Mouse (Mus musculus) hindbrain, embryonic 13.5 days (tissue): ENCODE results near the gene Il21r. TPM values are rescaled to one million over a fixed set of nuclear protein-coding genes. Genes with fewer than 3 reads are reported as not detected.

Experiments used
- ATAC-seq: fragments of 200-750 bp; cut with Nextera tagmentation; 2 replicates; pipeline ENCODE4 v1.8.0; 2017; ENCODE audit warnings: moderate TSS enrichment; ENCODE audit not compliant: low FRiP score
- H3K27ac ChIP-seq: fragments of 300-500 bp; sonication (generic); 2 replicates; pipeline ENCODE4 v1.5.1; 2015; ENCODE audit warnings: inconsistent platforms, mild to moderate bottlenecking, moderate library complexity
- H3K27me3 ChIP-seq: fragments of 300-500 bp; sonication (generic); 2 replicates; pipeline ENCODE4 v1.6.1; 2015; ENCODE audit warnings: mild to moderate bottlenecking, inconsistent platforms
- H3K36me3 ChIP-seq: fragments of 300-500 bp; sonication (generic); 2 replicates; pipeline ENCODE4 v1.6.1; 2015; ENCODE audit warnings: mild to moderate bottlenecking, inconsistent platforms
- H3K4me1 ChIP-seq: fragments of 300-500 bp; sonication (generic); replicated peaks from 2 replicates; pipeline ENCODE4 v1.6.1; 2015; ENCODE audit warnings: inconsistent platforms
- H3K4me2 ChIP-seq: fragments of 300-500 bp; sonication (generic); 2 replicates; pipeline ENCODE4 v1.6.1; 2015; ENCODE audit warnings: inconsistent platforms, mild to moderate bottlenecking, moderate library complexity
- H3K4me3 ChIP-seq: fragments of 300-500 bp; sonication (generic); 2 replicates; pipeline ENCODE4 v1.5.1; 2015; ENCODE audit warnings: mild to moderate bottlenecking, inconsistent platforms
- H3K9ac ChIP-seq: fragments of 300-500 bp; sonication (generic); 2 replicates; pipeline ENCODE4 v1.6.1; 2015; ENCODE audit warnings: mild to moderate bottlenecking, inconsistent platforms
- H3K9me3 ChIP-seq: fragments of 300-500 bp; sonication (generic); 2 replicates; pipeline ENCODE4 v1.6.1; 2016; ENCODE audit warnings: inconsistent platforms
- WGBS: fragments of 180-500 bp; shearing (Covaris S2); methylation state at CpG from one replicate; pipeline ENCODE4 v1.1.7; 2015; 5-methylcytosine and 5-hydroxymethylcytosine counted together
- polyA plus RNA-seq: library from polyadenylated mRNA; unstranded; fragments of >200 nt; fragmentation: Nextera tagmentation; extraction: Ambion mirVana; gene quantifications from 2 replicates; pipeline ENCODE4 v1.2.1, GENCODE M21; 2015

Il21r gene
- polyA plus RNA-seq, 1 experiment from 2014 or later = 0.69 TPM

- no peak overlapping the region for H3K27ac ChIP-seq
- H3K4me2 ChIP-seq = no peak overlapping the region
- WGBS = 54% methylated on average over 2 of the region's 2 CpGs
- no peaks in the 10 kb centered on the region for H3K9me3 ChIP-seq
- no peaks in the 10 kb centered on the region for H3K36me3 ChIP-seq
- no peaks in the 10 kb centered on the region for H3K27me3 ChIP-seq
- H3K4me1 ChIP-seq = 0 out of 2 replicates have a peak, but pooled peaks cover 5% of the 10 kb centered on the region
- H3K9ac ChIP-seq = no peak overlapping the region
- ATAC-seq = no peak
- H3K4me3 ChIP-seq = no peak overlapping the region
Observed at GRCm38 (mm10) chr7:125606265-125607164, 3.3 kb downstream of the Il21r start.

GRCm38 (mm10) chr7:125607384-125608182 lies 4.4 kb downstream of the Il21r start:
- no peak overlapping the region for H3K4me2 ChIP-seq
- no peak overlapping the region for H3K9ac ChIP-seq
- WGBS = 61% methylated on average over 6 of the region's 6 CpGs
- no peak overlapping the region for H3K4me3 ChIP-seq
- 0 out of 2 replicates have a peak, but pooled peaks cover 5% of the 10 kb centered on the region for H3K4me1 ChIP-seq
- H3K9me3 ChIP-seq = no peaks in the 10 kb centered on the region
- H3K27me3 ChIP-seq = no peaks in the 10 kb centered on the region
- H3K36me3 ChIP-seq = no peaks in the 10 kb centered on the region
- H3K27ac ChIP-seq = no peak overlapping the region
- ATAC-seq = no peak

DNA sequence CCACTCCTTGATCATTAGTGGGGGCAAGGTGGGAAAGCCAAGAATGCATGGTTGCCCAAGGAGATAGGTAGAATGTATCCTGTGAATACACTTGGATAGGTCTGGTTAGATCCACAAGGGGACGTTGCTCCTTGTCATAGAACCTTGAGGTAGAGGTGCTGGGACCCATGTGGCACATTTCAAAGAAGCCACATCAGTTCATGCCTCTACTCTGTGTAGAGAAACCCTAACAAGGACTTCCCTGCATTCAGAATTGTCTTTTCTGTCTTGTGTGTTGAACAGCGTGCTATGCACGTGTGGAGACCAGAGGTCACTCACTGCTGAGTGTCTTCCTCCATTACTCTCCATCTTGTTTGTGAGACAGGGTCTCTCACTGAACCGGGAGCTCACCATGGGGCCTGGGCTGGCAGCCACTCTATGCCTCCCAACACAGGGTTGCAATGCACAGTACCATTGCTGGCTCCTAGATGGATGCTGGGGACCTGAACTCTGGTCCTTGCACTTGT lies 5.0 kb downstream of the Il21r start:
- Histone ChIP-seq H3K9ac (no peak overlapping the region), H3K4me3 (no peak overlapping the region)
- 87% methylated on average over 4 of the region's 4 CpGs for WGBS

GRCm38 (mm10) chr7:125613579-125613978 lies 10.3 kb downstream of the Il21r start:
- H3K9ac ChIP-seq = no peak overlapping the region
- no peak for ATAC-seq
- H3K4me1 ChIP-seq = no peaks in the 10 kb centered on the region
- no peaks in the 10 kb centered on the region for H3K36me3 ChIP-seq
- no peak overlapping the region for H3K27ac ChIP-seq
- no peaks in the 10 kb centered on the region for H3K9me3 ChIP-seq
- no peak overlapping the region for H3K4me2 ChIP-seq
- WGBS = 85% methylated on average over 5 of the region's 5 CpGs
- no peaks in the 10 kb centered on the region for H3K27me3 ChIP-seq
- no peak overlapping the region for H3K4me3 ChIP-seq

More for the DNA sequence above, 5.0 kb downstream of the Il21r start:
- no peaks in the 10 kb centered on the region for H3K27me3 ChIP-seq
- no peaks in the 10 kb centered on the region for H3K36me3 ChIP-seq
- no peak for ATAC-seq
- H3K4me1 ChIP-seq = 0 out of 2 replicates have a peak, but pooled peaks cover 5% of the 10 kb centered on the region
- no peaks in the 10 kb centered on the region for H3K9me3 ChIP-seq
- no peak overlapping the region for H3K27ac ChIP-seq
- H3K4me2 ChIP-seq = no peak overlapping the region

DNA sequence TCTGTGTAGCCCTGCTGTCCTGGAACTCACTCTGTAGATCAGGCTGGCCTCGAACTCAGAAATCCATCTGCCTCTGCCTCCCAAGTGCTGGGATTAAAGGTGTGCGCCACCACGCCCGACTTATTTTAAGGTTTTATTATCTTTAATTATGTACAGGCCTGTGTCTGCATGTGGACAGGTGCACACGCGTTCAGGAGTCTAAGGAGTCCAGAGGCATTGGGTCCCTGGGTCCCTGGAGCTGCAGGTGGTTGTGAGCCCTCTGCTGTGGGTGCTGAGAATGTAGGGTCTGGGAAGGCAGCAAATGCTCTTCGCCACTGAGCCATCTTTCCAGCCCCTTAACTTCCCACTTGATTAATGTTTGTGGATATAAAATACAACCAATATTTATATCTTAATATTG lies 12.2 kb downstream of the Il21r start:
- no peaks in the 10 kb centered on the region for H3K9me3 ChIP-seq
- no peak for ATAC-seq
- no peak overlapping the region for H3K4me2 ChIP-seq
- no peaks in the 10 kb centered on the region for H3K36me3 ChIP-seq
- no peak overlapping the region for H3K4me3 ChIP-seq
- 91% methylated on average over 7 of the region's 7 CpGs for WGBS
- no peak overlapping the region for H3K27ac ChIP-seq
- no peaks in the 10 kb centered on the region for H3K27me3 ChIP-seq
- no peak overlapping the region for H3K9ac ChIP-seq
- H3K4me1 ChIP-seq = no peaks in the 10 kb centered on the region

GRCm38 (mm10) chr7:125618016-125618415 lies 14.8 kb downstream of the Il21r start:
- H3K36me3 ChIP-seq = no peaks in the 10 kb centered on the region
- no peak overlapping the region for H3K27ac ChIP-seq
- H3K4me1 ChIP-seq = no peaks in the 10 kb centered on the region
- H3K9me3 ChIP-seq = no peaks in the 10 kb centered on the region
- H3K4me2 ChIP-seq = no peak overlapping the region
- 87% methylated on average over 7 of the region's 7 CpGs for WGBS
- H3K27me3 ChIP-seq = no peaks in the 10 kb centered on the region
- H3K4me3 ChIP-seq = no peak overlapping the region
- H3K9ac ChIP-seq = no peak overlapping the region
- ATAC-seq = no peak

GRCm38 (mm10) chr7:125620077-125620476 lies 16.8 kb downstream of the Il21r start:
- no peak for ATAC-seq
- 91% methylated on average over 4 of the region's 4 CpGs for WGBS
- H3K4me2 ChIP-seq = no peak overlapping the region
- no peak overlapping the region for H3K4me3 ChIP-seq
- no peaks in the 10 kb centered on the region for H3K27me3 ChIP-seq
- H3K27ac ChIP-seq = no peak overlapping the region
- H3K36me3 ChIP-seq = no peaks in the 10 kb centered on the region
- no peaks in the 10 kb centered on the region for H3K9me3 ChIP-seq
- H3K4me1 ChIP-seq = no peaks in the 10 kb centered on the region
- no peak overlapping the region for H3K9ac ChIP-seq

- no peak overlapping the region for H3K27ac ChIP-seq
- H3K4me2 ChIP-seq = no peak overlapping the region
- no peaks in the 10 kb centered on the region for H3K36me3 ChIP-seq
- H3K4me3 ChIP-seq = no peak overlapping the region
- H3K4me1 ChIP-seq = no peaks in the 10 kb centered on the region
- H3K27me3 ChIP-seq = no peaks in the 10 kb centered on the region
- H3K9me3 ChIP-seq = no peaks in the 10 kb centered on the region
- WGBS = 82% methylated on average over 7 of the region's 7 CpGs
- no peak for ATAC-seq
- no peak overlapping the region for H3K9ac ChIP-seq
Observed at GRCm38 (mm10) chr7:125622741-125623685, 19.8 kb downstream of the Il21r start.

DNA sequence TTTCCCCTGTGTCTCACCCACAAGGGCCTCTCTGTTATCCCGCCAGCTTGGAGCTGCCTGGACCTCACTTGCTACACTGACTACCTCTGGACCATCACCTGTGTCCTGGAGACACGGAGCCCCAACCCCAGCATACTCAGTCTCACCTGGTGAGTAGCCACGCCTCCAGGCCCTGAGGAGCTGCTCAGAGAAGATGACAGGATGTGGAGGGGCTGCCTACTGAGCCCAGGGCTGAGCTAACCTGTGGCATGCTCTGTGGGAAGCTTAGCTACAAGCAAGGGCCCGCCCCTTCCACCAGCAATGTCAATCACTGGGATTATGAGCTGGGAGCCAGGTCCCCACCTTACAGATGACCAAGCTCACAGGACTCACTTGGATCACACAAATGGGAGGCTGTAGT lies 22.0 kb downstream of the Il21r start:
- Histone ChIP-seq H3K9me3 (peaks cover 3% of the 10 kb centered on the region; the same call in 1 of the 2 replicates), H3K9ac (no peak overlapping the region), H3K4me3 (no peak overlapping the region), H3K4me2 (no peak overlapping the region), H3K27ac (no peak overlapping the region), H3K27me3 (no peaks in the 10 kb centered on the region), H3K4me1 (no peaks in the 10 kb centered on the region), H3K36me3 (no peaks in the 10 kb centered on the region)
- no peak for ATAC-seq
- WGBS = 76% methylated on average over 4 of the region's 4 CpGs

DNA sequence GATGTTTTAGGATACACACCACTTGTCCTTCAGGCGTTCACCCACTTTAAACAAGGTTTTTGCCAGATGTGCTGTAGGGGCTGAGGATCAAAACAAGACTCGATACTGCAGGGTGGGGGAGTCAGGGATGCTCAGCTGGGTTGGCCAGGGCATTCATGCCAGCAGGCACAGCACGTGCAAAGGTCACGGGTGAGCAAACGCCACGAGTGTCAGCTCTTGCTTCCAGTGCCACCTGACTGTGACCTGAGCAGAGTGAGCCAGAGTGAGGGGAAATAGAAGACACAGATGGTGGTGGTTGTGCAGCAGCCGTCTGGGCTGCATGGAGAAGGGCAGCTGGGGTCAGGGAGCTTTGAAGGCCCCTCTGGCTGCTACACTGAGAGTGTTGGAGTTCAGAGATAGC lies 22.6 kb downstream of the Il21r start:
- Histone ChIP-seq H3K27ac (no peak overlapping the region), H3K4me1 (no peaks in the 10 kb centered on the region), H3K9me3 (peaks cover 3% of the 10 kb centered on the region; the same call in 1 of the 2 replicates), H3K27me3 (no peaks in the 10 kb centered on the region), H3K4me3 (no peak overlapping the region), H3K9ac (no peak overlapping the region), H3K4me2 (no peak overlapping the region), H3K36me3 (no peaks in the 10 kb centered on the region)
- WGBS = 63% methylated on average over 7 of the region's 7 CpGs
- no peak for ATAC-seq

GRCm38 (mm10) chr7:125630317-125630716 lies 27.1 kb downstream of the Il21r start:
- no peaks in the 10 kb centered on the region for H3K27me3 ChIP-seq
- no peak overlapping the region for H3K4me2 ChIP-seq
- H3K36me3 ChIP-seq = no peaks in the 10 kb centered on the region
- 69% methylated on average over 4 of the region's 4 CpGs for WGBS
- no peak overlapping the region for H3K9ac ChIP-seq
- H3K4me3 ChIP-seq = no peak overlapping the region
- H3K9me3 ChIP-seq = peaks cover 3% of the 10 kb centered on the region; the same call in 1 of the 2 replicates
- ATAC-seq = no peak
- no peak overlapping the region for H3K27ac ChIP-seq
- H3K4me1 ChIP-seq = peaks cover 10% of the 10 kb centered on the region; the same call in 1 of the 2 replicates
